Mouse (Mus musculus) kidney, postnatal 36 days (tissue): ENCODE results near the gene Emx2.

Experiments used
- DNase-seq, 2 experiments: peaks; one replicate each; pipeline ENCODE4 v3.0.0; 2021 to 2022; ENCODE audit warnings: mixed read lengths in 2 of 2

The Emx2 gene

GRCm38 (mm10) chr19:59462459-59463292 is 4.5 kb downstream of the Emx2 start:
- peak in 1 of 2 experiments; percentile 45 for DNase-seq

GRCm38 (mm10) chr19:59463842-59464443 is 5.8 kb downstream of the Emx2 start:
- peak; percentile 71 to 78 for DNase-seq

GRCm38 (mm10) chr19:59465281-59465680 is 7.1 kb downstream of the Emx2 start:
- DNase-seq, result no peak

- no peak for DNase-seq
Observed at GRCm38 (mm10) chr19:59465751-59466410, 7.7 kb downstream of the Emx2 start.

- no peak for DNase-seq
Observed at GRCm38 (mm10) chr19:59466417-59466937, 8.3 kb downstream of the Emx2 start.

GRCm38 (mm10) chr19:59467016-59467412 is 8.8 kb downstream of the Emx2 start:
- no peak for DNase-seq

- peak; percentile 57 to 59 for DNase-seq
Observed at GRCm38 (mm10) chr19:59467413-59468064, 9.4 kb downstream of the Emx2 start.

- DNase-seq, result peak; percentile 77 to 84
Observed at GRCm38 (mm10) chr19:59468065-59468810, 10.1 kb downstream of the Emx2 start.

- peak; percentile 53 to 71 for DNase-seq
Observed at GRCm38 (mm10) chr19:59469035-59469949, 11.1 kb downstream of the Emx2 start.

- no peak for DNase-seq
Observed at GRCm38 (mm10) chr19:59470074-59470630, 12.0 kb downstream of the Emx2 start.

GRCm38 (mm10) chr19:59470913-59471312 is 12.7 kb downstream of the Emx2 start:
- DNase-seq, result no peak

GRCm38 (mm10) chr19:59472844-59473243 is 14.7 kb downstream of the Emx2 start:
- DNase-seq, result no peak

- no peak for DNase-seq
Observed at GRCm38 (mm10) chr19:59479912-59480311, 21.7 kb downstream of the Emx2 start.

- no peak for DNase-seq
Observed at GRCm38 (mm10) chr19:59480563-59480962, 22.4 kb downstream of the Emx2 start.

- DNase-seq, result no peak
Observed at GRCm38 (mm10) chr19:59492258-59492657, 34.1 kb downstream of the Emx2 start.

GRCm38 (mm10) chr19:59496832-59497231 is 38.7 kb downstream of the Emx2 start:
- DNase-seq, result no peak

GRCm38 (mm10) chr19:59508896-59509295 is 50.7 kb downstream of the Emx2 start:
- peak; percentile 56 to 57 for DNase-seq

GRCm38 (mm10) chr19:59513181-59513580 is 55.0 kb downstream of the Emx2 start:
- DNase-seq, result peak in 1 of 2 experiments; percentile 41
